Mouse (Mus musculus): ENCODE measurements around the gene Rab25. TPM values are rescaled to one million over a fixed set of nuclear protein-coding genes. Genes with fewer than 3 reads are reported as not detected.
A peak's percentile ranks its signal among the peaks of the same experiment; 100 is the strongest.

Gene Rab25
- polyA plus RNA-seq, 1 experiment from 2014 or later, result 252 TPM

DNA sequence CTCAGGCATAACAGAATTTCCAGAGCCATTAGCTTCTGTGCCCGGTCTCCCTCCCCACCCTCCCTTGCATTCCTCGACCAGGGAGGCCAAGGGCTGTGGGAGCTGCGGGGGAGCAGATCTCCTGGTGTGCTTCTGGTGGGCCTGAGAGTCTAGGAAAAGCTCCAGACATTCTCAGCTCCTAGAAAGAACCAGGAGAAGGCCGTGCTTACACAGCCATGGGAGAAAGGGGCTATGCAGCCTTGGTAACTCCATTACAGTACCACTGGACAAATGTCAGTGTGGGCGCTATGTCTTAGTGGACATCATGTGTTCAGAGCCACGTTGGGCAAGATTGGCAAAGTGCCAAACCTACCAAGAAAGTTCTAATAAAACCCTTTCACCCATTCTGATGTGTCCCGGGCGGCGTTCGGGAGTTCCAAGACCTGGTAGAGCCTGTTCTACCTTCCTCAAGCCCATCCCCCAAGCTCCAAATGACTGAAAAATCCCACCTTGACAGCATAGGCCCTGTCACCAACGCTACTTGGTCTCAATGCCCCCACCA, 46.0 kb downstream of the Rab25 start:
- Histone ChIP-seq H3K9ac (ENCODE audit: low read length) (peak overlapping the region; percentile 91), H3K27ac (replicated peaks) (peak overlapping the region; percentile 98), H3K36me3 (ENCODE audit: control insufficient read depth, insufficient read depth, low read length) (no peaks in the 10 kb centered on the region), H3K4me1 (replicated peaks; ENCODE audit: control insufficient read depth, insufficient read depth) (peaks cover 15% of the 10 kb centered on the region), H3K4me3 (ENCODE audit: low read depth, low read length) (peak overlapping the region; percentile 97), H3K27me3 (ENCODE audit: control insufficient read depth, insufficient read depth, low read length) (no peaks in the 10 kb centered on the region), H3K4me2 (replicated peaks; ENCODE audit: low read depth) (peak overlapping the region; percentile 79), H3K9me3 (ENCODE audit: control insufficient read depth, low read length) (no peaks in the 10 kb centered on the region)
- TF ChIP-seq EP300 (optimal IDR thresholded peaks at IDR 0.05), result no peak
- no peak for TF ChIP-seq CTCF (IDR thresholded peaks at IDR 0.05; ENCODE audit: low read depth)
- WGBS, result 4% methylated on average over 11 of the region's 11 CpGs
- ATAC-seq (ENCODE audit: low FRiP score, low TSS enrichment) (0 out of 2 replicates have a peak, but pooled peaks have one; percentile 1), DNase-seq (ENCODE audit: low spot score) (peak; percentile 64)

DNA sequence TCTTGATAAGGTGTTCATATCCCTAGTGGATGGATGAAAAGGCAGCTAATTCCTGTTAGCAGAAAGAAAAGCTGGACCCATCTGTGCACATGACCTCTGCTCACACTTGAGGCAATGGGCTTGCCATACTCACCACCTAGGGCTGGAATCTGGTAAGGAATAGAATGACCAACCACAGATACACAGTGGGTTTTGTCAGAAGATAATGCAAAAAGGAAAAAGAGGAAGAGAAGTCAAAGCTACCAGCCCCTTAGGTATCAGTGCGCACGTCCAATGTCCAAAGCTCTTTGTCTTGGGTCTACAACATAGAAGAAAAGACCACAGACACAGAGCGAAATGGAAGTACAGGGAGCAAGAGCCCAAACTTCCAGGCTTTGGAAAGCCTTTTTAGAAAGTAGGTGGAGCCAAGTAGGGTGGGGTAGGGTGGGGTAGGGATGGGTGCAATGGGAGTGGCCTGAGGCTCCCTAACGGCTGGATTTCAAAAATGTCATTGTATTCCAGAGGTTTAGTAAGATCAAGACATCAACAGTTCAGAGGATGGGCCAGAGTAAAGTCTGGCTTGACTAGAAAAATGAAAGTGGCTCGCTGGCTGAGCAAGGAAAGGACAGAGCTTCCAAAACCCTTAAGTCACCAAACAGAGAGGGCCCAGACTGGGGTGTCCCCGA, 46.6 kb downstream of the Rab25 start:
- H3K27me3 ChIP-seq (ENCODE audit: control insufficient read depth, insufficient read depth, low read length), result no peaks in the 10 kb centered on the region

DNA sequence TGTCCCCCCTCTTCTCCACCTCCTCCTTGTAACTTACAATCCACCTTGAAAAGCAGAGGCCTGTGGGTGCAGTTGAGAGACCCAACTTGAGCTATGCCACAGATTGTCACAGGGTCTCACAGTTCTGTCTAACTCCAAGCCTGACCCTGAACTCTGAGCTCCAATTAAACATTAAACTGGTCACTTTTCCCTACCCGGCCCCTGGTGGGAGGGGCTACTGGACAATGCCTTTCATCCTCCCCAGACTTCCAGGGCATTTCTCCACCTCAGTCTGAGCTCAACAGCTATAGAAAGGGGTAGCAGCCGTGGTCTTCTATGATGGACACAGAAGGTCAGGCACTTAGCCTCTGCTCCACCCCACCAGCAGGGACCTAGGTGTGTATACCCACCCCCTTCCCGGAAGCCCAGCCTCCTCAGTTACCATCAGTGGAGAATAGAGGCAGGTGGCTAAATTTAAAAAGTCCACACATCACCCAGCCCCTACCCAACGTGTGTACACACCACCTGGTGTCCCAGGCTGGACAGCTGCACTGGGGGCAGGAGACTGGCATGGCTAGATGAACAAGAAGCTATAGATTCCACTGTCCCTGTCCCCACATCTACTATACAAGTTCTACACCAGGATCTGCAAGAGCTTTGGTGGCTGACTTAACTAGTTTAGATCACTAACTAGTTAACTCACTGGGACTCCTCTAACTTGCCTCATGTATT, 47.3 kb downstream of the Rab25 start:
- WGBS, result 34% methylated on average over 4 of the region's 4 CpGs
- peak overlapping the region; percentile 98; the same call in 1 of the 2 replicates for H3K27ac ChIP-seq (replicated peaks)
- H3K4me3 ChIP-seq (ENCODE audit: low read depth, low read length), result peak overlapping the region; percentile 97
- ATAC-seq (ENCODE audit: low FRiP score, low TSS enrichment) (no peak), DNase-seq (ENCODE audit: low spot score) (no peak)
- peak overlapping the region; percentile 79 for H3K4me2 ChIP-seq (replicated peaks; ENCODE audit: low read depth)
- H3K36me3 ChIP-seq (ENCODE audit: control insufficient read depth, insufficient read depth, low read length), result no peaks in the 10 kb centered on the region
- peak overlapping the region; percentile 91 for H3K9ac ChIP-seq (ENCODE audit: low read length)
- H3K4me1 ChIP-seq (replicated peaks; ENCODE audit: control insufficient read depth, insufficient read depth), result peaks cover 18% of the 10 kb centered on the region
- H3K27me3 ChIP-seq (ENCODE audit: control insufficient read depth, insufficient read depth, low read length), result no peaks in the 10 kb centered on the region
- TF ChIP-seq CTCF (IDR thresholded peaks at IDR 0.05; ENCODE audit: low read depth) (no peak), EP300 (optimal IDR thresholded peaks at IDR 0.05) (no peak)
- H3K9me3 ChIP-seq (ENCODE audit: control insufficient read depth, low read length), result no peaks in the 10 kb centered on the region

More for the DNA sequence above, 46.6 kb downstream of the Rab25 start:
- ATAC-seq (ENCODE audit: low FRiP score, low TSS enrichment), result no peak
- Histone ChIP-seq H3K4me2 (replicated peaks; ENCODE audit: low read depth) (peak overlapping the region; percentile 79), H3K4me1 (replicated peaks; ENCODE audit: control insufficient read depth, insufficient read depth) (peaks cover 15% of the 10 kb centered on the region), H3K27ac (replicated peaks) (peak overlapping the region; percentile 98), H3K9ac (ENCODE audit: low read length) (peak overlapping the region; percentile 91), H3K36me3 (ENCODE audit: control insufficient read depth, insufficient read depth, low read length) (no peaks in the 10 kb centered on the region), H3K9me3 (ENCODE audit: control insufficient read depth, low read length) (no peaks in the 10 kb centered on the region), H3K4me3 (ENCODE audit: low read depth, low read length) (peak overlapping the region; percentile 97)
- no peak for DNase-seq (ENCODE audit: low spot score)
- TF ChIP-seq CTCF (IDR thresholded peaks at IDR 0.05; ENCODE audit: low read depth) (no peak), EP300 (optimal IDR thresholded peaks at IDR 0.05) (no peak)
- 30% methylated on average over 6 of the region's 6 CpGs for WGBS

DNA sequence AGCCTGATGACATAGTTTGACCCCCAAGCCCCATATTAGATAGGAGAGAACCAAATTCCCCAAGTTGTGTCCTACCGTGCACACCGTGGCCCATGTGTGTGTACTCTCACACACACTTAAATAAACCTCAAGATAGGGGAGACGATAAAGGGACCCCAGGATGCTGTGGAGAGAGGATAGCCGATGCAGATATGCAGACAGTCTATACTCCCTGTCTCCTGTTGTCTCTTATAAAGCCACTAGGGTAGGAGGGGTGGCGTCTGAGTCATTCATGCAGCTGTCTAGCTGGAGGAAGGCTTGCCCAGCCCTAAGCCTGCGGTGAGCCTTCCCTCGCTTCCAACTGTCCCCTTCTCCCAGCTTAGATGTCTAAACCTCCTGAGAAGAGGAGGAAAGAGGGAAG, 48.0 kb downstream of the Rab25 start:
- H3K36me3 ChIP-seq (ENCODE audit: control insufficient read depth, insufficient read depth, low read length), result 0 out of 2 replicates have a peak, but pooled peaks cover 3% of the 10 kb centered on the region
- H3K4me1 ChIP-seq (replicated peaks; ENCODE audit: control insufficient read depth, insufficient read depth), result peaks cover 21% of the 10 kb centered on the region
- no peak for DNase-seq (ENCODE audit: low spot score)
- WGBS, result 66% methylated on average over 7 of the region's 7 CpGs
- no peak for ATAC-seq (ENCODE audit: low FRiP score, low TSS enrichment)
- H3K27me3 ChIP-seq (ENCODE audit: control insufficient read depth, insufficient read depth, low read length), result no peaks in the 10 kb centered on the region
- H3K4me2 ChIP-seq (replicated peaks; ENCODE audit: low read depth), result peak overlapping the region; percentile 79
- TF ChIP-seq EP300 (optimal IDR thresholded peaks at IDR 0.05) (no peak), CTCF (IDR thresholded peaks at IDR 0.05; ENCODE audit: low read depth) (0 out of 2 replicates have a peak, but pooled peaks have one; percentile 15)
- H3K4me3 ChIP-seq (ENCODE audit: low read depth, low read length), result peak overlapping the region; percentile 97; the same call in 1 of the 2 replicates
- no peak overlapping the region for H3K9ac ChIP-seq (ENCODE audit: low read length)
- no peak overlapping the region for H3K27ac ChIP-seq (replicated peaks)
- no peaks in the 10 kb centered on the region for H3K9me3 ChIP-seq (ENCODE audit: control insufficient read depth, low read length)

DNA sequence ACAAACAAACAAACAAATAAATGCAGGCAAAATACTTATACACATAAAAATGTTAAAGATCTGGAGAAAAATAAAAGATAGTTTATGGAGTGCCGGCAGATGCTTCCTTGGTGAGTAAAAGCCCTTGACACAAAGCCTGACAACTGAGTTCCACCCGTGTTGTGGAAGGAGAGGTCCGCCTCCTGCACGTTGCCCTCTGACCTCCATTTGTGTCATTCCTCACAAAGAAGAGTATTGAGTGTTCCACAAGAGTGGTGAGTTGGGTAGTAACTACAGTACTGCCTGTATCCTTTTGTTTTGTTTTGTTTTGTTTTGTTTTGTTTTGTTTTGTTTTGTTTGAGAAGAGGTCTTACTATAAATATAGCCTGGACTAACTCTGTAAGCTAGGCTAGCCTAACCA, 48.5 kb downstream of the Rab25 start:
- WGBS, result 64% methylated on average over 4 of the region's 4 CpGs
- no peaks in the 10 kb centered on the region for H3K27me3 ChIP-seq (ENCODE audit: control insufficient read depth, insufficient read depth, low read length)
- no peak overlapping the region for H3K9ac ChIP-seq (ENCODE audit: low read length)
- TF ChIP-seq CTCF (IDR thresholded peaks at IDR 0.05; ENCODE audit: low read depth) (no peak), EP300 (optimal IDR thresholded peaks at IDR 0.05) (no peak)
- peaks cover 22% of the 10 kb centered on the region for H3K4me1 ChIP-seq (replicated peaks; ENCODE audit: control insufficient read depth, insufficient read depth)
- no peak overlapping the region for H3K4me3 ChIP-seq (ENCODE audit: low read depth, low read length)
- no peak overlapping the region for H3K27ac ChIP-seq (replicated peaks)
- DNase-seq (ENCODE audit: low spot score) (no peak), ATAC-seq (ENCODE audit: low FRiP score, low TSS enrichment) (no peak)
- H3K9me3 ChIP-seq (ENCODE audit: control insufficient read depth, low read length), result no peaks in the 10 kb centered on the region
- H3K36me3 ChIP-seq (ENCODE audit: control insufficient read depth, insufficient read depth, low read length), result peaks cover 3% of the 10 kb centered on the region; the same call in 1 of the 2 replicates
- H3K4me2 ChIP-seq (replicated peaks; ENCODE audit: low read depth), result no peak overlapping the region; the same call in 1 of the 2 replicates

Measured in stomach, postnatal 0 days (tissue).